12 mouse cellular contexts compared by ENCODE assay signal in genomic region chr2:143681873-143682555, GRCm38 (mm10).
DNase-seq lines count a peak whose midpoint lies in the region; ATAC-seq lines count a peak whose summit lies in the region.
"Had no signal": no experiment of that assay in that cellular context is flagged by ENCODE, and none has a peak within 500 bp of the region (broad histone marks: within the 10 kb centered on the region; RNA-seq: fewer than 3 reads in every experiment).

No protein-coding gene starts in this region.

- H3K4me3 ChIP-seq in hindbrain, embryonic 14.5 days (replicated peaks; ENCODE audit: low read length): no peak overlapping the region
- no peak overlapping the region for H3K4me3 ChIP-seq in hindbrain, embryonic 12.5 days
- H3K4me3 ChIP-seq: embryonic facial prominence, embryonic 12.5 days; layer of hippocampus, adult 2 months; liver, embryonic 13.5 days had no signal

- H3K4me2 ChIP-seq in hindbrain, embryonic 14.5 days (replicated peaks): no peak overlapping the region
- no peak overlapping the region for H3K4me2 ChIP-seq in hindbrain, embryonic 12.5 days (replicated peaks)
- H3K4me2 ChIP-seq: embryonic facial prominence, embryonic 12.5 days; liver, embryonic 13.5 days had no signal

- H3K27ac ChIP-seq in hindbrain, embryonic 14.5 days: no peak overlapping the region
- no peak overlapping the region for H3K27ac ChIP-seq in hindbrain, embryonic 12.5 days
- H3K27ac ChIP-seq: embryonic facial prominence, embryonic 12.5 days; layer of hippocampus, adult 2 months; liver, embryonic 13.5 days had no signal

- no peaks in the 10 kb centered on the region for H3K27me3 ChIP-seq in hindbrain, embryonic 14.5 days (ENCODE audit: control insufficient read depth, insufficient read depth, low read length)
- no peaks in the 10 kb centered on the region for H3K27me3 ChIP-seq in hindbrain, embryonic 12.5 days
- H3K27me3 ChIP-seq: embryonic facial prominence, embryonic 12.5 days; liver, embryonic 13.5 days had no signal

- H3K36me3 ChIP-seq in hindbrain, embryonic 14.5 days (replicated peaks; ENCODE audit: control insufficient read depth, insufficient read depth): no peaks in the 10 kb centered on the region
- no peaks in the 10 kb centered on the region for H3K36me3 ChIP-seq in hindbrain, embryonic 12.5 days
- H3K36me3 ChIP-seq: embryonic facial prominence, embryonic 12.5 days; liver, embryonic 13.5 days had no signal

- ATAC-seq in hindbrain, embryonic 14.5 days (ENCODE audit: low FRiP score): peak; percentile 38
- no peak for ATAC-seq in hindbrain, embryonic 12.5 days (ENCODE audit: low FRiP score)
- ATAC-seq: midbrain, embryonic 16.5 days had no signal

- no peaks in the 10 kb centered on the region for H3K4me1 ChIP-seq in hindbrain, embryonic 14.5 days (replicated peaks; ENCODE audit: control insufficient read depth, insufficient read depth, low read length)
- no peaks in the 10 kb centered on the region for H3K4me1 ChIP-seq in hindbrain, embryonic 12.5 days
- H3K4me1 ChIP-seq: embryonic facial prominence, embryonic 12.5 days; liver, embryonic 13.5 days had no signal

- no peak for DNase-seq in hindbrain, embryonic 14.5 days (ENCODE audit: low spot score)
- DNase-seq in cerebellum, adult 8-10 months: peak; percentile 30
- peak; percentile 83 for DNase-seq in kidney, adult 9 months
- DNase-seq in retina, embryonic 14.5 days (ENCODE audit: low spot score): peak; percentile 72
- no peak for DNase-seq in spleen, postnatal 4 days (ENCODE audit: low spot score in 2 of 2)
- DNase-seq in thymus, postnatal 36 days: no peak
- DNase-seq: heart, postnatal 36 days; liver, embryonic 13.5 days had no signal

- 68% methylated on average over 8 of the region's 8 CpGs for whole genome bisulfite sequencing in hindbrain, embryonic 14.5 days
- 66% methylated on average over 8 of the region's 8 CpGs for WGBS in hindbrain, embryonic 12.5 days

- no peaks in the 10 kb centered on the region for H3K9me3 ChIP-seq in hindbrain, embryonic 14.5 days (ENCODE audit: control insufficient read depth, low read length)
- no peaks in the 10 kb centered on the region for H3K9me3 ChIP-seq in hindbrain, embryonic 12.5 days (replicated peaks)
- H3K9me3 ChIP-seq: embryonic facial prominence, embryonic 12.5 days; liver, embryonic 13.5 days had no signal

- no peak overlapping the region for H3K9ac ChIP-seq in hindbrain, embryonic 14.5 days
- H3K9ac ChIP-seq in hindbrain, embryonic 12.5 days: no peak overlapping the region
- H3K9ac ChIP-seq: embryonic facial prominence, embryonic 12.5 days; liver, embryonic 13.5 days had no signal

Comparison
In these comparisons a context has a peak if more than half of its experiments do, and no peak if none do; other contexts are left out.
1. DNase-seq: peak in cerebellum, adult 8-10 months (single experiment), kidney, adult 9 months (single experiment) and retina, embryonic 14.5 days (single experiment); none in hindbrain, embryonic 14.5 days (single experiment), spleen, postnatal 4 days (0 of 2) and thymus, postnatal 36 days (0 of 2).